Mouse (Mus musculus): ENCODE measurements around the gene Mapk3. TPM values are rescaled to one million over a fixed set of nuclear protein-coding genes. Genes with fewer than 3 reads are reported as not detected.
A peak's percentile ranks its signal among the peaks of the same experiment; 100 is the strongest.

Mapk3 gene
- polyA plus RNA-seq, 3 experiments from 2014 or later, result 15.9 to 20.8 (median 17.2) TPM

DNA sequence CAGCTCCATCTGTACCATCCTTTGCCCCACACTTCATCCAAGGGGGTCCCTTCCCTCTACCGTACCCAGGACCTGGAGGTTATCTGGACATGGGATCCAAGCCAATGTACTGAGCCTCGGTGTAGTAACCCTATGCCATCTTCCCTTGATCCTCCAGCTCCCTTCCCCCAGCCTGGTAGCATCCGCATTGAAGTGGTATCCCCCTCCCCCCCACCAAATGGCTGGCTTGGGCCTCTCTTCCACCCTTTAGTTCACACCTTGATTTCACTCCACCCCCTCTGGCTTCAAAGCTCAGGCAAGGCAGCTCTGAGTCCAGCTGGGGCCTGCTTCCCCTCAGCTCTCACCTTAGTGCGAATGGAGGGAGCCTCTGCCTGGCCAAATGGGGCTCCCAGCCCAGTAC is 25.7 kb downstream of the Mapk3 start:
- no peak for ATAC-seq

DNA sequence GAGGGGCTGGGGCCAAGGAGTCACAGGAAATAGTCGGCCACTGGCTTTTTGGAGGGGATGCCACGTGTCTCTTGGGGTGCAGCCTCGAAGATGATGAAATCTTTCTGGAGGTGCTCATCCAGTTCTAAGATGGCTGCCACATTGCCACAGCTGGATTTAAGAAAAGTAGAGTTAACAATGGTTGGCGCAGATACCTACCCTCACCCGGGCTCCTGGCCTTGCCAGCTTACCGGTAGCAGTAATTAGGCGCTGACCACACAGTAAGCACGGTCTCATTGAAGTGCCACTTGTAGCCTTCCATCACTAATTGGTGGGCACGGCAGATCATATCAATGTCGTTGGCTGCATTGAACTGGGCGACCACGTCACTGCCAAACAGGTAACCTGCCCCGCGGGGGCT is 26.7 kb downstream of the Mapk3 start:
- ATAC-seq, result no peak

DNA sequence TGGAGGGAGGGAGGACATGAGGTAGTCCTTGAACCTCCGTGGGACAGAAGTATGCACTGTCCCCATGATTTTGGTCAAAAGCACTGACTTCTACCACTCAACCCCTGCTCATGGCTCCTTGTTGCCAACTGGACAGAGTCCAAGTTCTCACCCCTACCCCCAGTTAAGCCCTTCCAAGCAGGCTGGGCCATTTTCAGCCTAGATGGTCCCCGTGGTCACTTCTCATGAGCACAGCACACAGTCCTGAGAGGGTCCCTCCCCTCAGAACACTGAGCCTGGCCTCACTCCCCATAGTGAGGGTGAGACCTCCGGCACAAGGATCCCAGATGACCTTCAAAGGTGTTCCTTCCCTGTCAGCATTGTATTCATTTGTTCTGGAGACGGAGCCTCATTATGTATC is 29.7 kb downstream of the Mapk3 start:
- ATAC-seq, result no peak

DNA sequence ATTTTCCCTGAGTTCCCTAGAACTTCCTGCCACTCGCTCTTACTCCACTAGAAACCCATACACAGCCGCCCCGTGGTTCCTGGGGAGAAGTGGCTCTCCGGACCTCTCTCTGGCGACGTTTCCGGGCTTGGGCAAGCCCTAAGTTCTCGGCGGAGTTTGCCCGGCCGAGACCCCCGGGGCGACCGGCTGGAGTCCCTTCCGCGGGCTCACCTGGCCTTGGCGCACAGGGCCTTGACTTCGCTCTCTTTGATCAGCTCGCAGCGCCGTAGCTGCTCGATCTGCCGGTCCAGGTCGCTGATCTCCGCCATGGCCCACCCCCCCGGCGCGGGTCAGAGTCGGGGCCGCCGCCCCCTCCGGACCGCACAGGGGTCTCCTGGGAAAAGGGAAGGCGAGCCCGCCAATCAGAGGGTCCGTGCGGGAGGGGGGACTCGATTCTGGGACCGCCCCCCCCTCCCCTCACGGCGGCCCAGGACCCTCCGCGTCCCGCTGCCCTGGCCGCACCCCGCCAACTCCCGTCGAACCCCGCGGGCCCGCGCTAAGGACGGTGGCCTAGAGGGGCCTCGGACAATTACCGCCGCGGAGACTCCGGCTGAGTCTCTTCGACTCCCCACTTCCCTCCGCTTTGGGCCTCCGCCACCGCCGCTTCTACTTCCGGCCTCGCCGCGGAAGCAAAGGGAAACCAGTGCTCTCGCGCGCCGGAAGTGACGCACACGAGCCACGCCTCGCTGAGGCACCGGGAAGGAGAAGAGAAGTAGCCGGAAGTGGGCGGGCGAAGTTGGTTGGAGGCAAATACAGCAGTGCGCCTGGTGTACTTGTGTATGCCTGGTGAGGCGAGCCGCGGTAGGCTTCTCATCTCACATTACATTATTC is 32.7 kb downstream of the Mapk3 start, which contains the start of gene Ppp4c:
Ppp4c (minus strand) TSS at position 646 of the 870 bp plus-strand sequence.
- ATAC-seq, result peak; percentile 91

DNA sequence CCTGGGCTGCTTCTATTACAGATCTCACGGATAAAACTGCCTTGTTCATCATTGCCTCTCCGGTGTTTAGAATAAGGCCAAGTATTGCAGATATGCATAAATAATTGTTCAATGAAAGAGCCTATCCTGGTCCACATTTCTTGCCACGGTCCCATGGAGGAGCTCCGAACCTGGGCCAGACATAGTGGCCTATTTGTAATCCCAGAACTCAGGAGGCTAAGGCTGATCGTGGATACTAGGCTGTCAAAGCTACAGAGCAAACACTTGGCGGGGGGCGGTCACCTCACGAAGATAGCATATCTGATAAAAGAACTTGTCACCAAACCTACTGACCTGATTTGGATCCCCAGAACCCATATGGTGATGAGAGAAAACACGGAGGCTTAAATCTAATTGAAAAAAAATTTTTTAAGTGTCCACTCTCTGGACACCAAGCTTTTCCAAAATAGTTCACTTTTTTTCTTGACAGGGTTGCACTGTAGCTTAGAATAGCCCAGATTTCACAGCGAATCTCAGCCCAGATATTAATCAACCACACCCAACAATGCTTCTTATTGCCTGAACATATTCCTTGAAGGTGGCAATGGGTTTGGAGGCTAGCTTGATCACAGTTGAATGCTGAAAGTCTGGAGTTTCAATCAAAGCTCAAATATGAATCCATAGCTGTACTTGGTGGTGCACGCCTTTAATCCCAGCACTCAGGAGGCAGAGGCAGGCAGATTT is 33.5 kb downstream of the Mapk3 start:
- ATAC-seq, result no peak

DNA sequence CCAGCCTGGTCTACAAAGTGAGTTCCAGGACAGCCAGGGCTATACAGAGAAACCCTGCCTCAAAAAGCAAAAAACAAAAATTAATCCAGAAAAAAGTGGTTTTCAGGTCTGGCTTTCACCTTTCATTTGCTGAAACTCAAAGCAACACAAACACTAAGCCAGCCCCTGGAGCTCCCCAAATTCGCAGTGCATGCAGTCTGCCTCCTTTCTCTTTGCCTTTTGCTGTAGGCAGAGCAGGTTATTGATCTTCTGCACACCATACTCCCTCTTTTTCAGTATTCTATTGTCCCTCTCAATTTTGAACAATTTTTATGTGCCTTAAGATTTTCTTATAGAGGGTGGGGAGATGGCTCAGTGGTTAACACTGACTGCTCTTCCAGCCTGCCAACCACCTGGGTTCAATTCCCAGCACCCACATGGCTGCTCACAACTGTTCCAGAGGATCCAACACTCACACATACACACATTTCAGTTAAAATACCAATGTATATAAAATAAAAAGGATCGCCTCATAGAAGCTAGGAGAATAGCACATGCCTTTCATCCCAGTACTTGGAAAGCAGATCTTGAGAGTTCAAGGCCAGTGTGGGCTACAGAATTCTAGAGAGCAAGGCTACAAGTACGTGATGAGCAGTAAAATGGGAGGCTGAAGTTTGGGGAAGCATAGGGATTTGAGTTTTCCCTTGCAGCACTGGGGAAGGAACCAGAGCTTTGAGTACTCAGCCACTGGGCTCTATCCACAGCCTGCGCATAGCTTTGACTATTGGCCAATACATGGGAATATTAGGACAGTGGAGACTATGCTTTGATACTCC is 34.3 kb downstream of the Mapk3 start:
- ATAC-seq, result no peak

DNA sequence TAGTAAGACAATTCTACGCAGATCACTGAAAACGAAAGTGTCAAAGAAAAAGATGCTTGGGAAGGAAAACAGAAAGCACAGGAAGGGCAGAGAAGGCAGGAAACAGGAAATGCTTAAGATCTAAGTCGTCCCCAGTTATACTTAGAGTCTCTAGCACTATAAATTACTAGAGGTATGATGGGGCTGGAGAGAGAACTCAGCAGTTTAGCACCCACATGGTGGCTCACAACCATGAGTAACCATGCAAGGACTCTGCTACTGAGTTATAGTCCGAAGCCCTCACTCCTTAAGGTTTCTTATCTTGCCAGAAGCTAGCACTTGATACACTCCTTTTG is 34.8 kb downstream of the Mapk3 start:
- ATAC-seq, result peak; percentile 36

DNA sequence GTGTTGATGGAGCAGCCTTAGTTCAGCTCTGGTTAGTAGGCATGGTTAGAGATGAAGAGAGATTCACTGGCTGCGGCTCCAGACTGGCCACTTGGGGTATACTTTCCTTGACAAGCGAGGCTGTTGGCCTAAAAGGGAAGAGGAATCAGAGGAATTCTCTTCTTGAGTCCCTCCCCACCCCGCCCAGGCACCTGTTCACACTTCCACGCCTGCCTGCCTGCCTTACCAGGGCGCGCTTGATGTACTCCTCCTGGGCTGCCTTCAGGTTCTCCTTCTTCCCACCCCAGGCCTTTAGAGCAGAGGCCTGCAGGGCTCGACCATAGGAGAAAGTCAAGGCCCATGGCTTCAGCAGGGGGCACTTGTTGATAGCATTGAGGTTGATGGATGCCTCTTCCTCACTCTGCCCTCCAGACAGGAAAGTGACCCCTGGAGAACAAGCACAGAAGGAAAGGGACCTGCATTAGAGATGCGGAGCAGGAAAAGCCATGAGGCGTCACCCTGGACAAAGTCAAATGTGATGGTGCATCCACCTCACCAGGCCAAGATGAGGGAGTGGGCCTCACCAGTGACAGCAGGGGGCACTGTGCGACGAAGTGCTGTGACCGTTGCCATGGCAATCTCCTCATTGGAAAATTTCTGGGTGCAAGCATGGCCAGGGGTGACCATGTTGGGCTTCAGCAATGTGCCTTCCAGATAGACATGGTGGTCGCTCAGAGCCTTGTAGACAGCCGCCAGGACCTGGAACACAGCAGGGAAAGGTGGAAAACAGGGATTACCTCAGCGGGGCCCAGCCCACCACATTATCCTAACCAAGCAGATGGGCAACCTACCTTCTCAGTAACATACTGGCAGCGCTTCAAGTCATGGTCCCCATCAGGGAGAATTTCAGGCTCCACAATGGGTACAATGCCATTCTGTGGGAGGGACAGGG is 36.3 kb downstream of the Mapk3 start:
- ATAC-seq, result no peak

DNA sequence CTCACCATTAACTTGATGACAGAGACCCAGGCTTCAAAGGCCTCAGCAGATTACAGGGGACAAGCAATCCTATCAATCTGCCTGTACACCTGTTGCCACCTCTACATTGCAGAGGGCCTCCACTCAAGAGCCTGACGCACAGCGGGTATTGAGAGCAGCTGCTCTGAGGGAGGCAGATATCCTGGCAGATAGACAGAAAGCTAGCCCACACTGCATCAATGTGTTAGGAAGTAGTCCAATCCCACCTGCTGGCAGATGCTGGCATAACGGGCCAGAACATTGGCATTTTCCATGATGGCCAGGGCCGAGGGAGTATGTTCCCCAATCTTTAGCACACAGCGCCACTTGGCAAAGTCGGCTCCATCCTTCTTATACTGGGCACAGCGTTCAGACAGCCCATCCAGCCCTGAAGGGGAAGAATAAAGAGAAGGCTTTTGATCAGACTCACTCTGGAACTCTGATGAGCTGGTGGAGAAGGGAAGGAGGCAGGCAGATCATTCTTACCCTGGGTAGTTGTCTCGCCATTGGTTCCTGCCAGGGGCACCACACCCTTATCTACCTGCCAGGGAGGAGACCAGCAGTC is 37.0 kb downstream of the Mapk3 start:
- no peak for ATAC-seq

DNA sequence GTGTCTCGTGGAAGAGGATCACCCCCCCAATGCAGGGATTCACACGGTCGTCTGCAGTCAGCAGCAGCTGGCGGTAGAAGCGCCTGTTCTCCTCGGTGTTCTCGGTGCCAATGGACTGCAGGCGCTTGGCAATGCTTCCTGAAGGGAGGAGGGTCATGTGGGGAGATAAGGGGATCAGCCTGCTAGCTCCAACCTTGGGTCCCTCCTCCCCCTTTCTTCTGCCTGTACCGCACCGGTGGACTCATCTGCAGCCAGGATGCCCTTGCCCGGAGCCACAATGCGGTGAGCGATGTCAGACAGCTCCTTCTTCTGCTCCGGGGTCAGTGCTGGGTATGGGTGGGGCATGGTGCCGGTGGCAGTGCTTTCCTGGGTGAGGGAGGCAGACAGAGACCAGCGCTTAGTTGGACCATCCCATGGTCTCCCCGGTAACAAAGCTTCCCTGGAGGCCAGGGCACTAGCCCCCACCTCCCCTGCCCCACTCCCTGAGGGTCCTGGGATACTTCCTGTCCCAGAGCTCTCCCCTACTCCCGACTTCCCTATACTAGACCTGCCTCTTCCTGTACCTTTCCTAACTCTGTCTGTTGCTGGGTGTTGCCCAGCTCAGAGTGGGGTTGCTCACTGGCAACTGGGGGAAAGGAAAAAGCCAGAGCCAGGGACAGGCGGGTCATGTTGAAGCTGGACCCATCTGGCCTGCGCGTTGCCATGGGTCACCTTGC is 38.2 kb downstream of the Mapk3 start, which contains the start of gene Fam57b:
Fam57b (plus strand) TSS at position 258 of the 716 bp plus-strand sequence.
- no peak for ATAC-seq

DNA sequence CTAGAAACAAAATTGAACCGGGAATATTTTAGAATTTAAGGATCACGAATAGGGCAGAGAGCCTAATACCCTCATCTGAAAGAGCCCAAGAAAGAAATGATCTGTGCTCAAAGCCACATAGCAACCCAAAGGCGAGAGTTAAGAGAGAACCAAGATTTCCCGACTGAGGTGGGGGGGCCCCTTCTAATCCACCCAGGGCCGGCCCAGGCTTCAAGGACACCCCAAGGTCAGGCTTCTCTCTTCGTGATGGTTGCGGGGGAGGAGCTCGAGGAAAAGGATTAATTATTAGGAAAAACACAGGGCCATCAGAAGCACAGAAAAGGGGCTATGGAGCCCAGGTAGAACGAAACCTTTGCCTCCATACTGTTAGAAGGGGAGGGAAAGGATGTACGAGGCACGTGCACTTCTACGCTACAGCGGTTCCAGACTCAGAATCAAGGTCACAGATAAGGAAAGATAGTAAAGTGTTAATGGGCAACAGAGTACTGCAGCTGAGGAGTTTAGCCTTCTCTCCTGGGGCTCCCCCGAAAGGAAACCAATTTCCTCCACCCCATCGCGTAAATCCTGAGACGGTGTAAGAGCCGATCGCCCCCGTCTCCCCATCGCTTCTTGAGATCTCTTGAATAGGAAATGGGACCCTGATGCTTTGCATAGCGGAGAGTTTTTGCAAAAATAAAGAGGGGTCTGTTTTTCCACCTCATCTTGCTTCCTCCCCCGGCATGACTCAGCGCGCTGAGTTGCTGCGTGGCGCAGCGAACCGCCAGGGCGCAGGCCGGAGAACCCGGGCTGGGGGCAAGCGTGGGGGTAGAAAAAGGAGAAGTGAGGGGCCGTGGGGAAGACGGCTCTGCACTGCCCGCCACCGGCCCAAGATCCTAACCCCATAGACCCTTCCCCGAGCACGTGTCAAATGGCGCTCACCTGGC is 39.0 kb downstream of the Mapk3 start:
- ATAC-seq, result peak; percentile 17

DNA sequence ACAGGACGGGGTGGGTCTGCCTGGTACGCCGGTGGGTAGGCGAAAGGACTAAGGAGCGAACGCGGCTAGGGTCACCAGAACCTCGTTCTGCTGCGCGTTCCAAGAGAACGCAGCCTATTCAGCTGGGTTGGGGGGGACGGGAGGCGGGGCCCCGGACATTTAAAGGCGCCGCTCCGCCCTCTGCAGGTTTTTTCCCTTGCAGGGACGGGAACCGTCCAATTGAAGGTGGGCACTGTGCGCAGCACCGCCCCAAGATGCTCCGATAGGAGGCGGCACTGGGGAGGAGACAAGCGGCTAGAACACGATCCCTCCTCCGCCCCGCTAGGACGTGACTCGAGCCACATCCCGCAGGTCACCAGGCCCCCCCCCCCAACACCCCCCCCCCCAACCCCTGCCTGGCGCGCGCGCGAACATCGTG is 39.7 kb downstream of the Mapk3 start:
- ATAC-seq, result peak; percentile 84

DNA sequence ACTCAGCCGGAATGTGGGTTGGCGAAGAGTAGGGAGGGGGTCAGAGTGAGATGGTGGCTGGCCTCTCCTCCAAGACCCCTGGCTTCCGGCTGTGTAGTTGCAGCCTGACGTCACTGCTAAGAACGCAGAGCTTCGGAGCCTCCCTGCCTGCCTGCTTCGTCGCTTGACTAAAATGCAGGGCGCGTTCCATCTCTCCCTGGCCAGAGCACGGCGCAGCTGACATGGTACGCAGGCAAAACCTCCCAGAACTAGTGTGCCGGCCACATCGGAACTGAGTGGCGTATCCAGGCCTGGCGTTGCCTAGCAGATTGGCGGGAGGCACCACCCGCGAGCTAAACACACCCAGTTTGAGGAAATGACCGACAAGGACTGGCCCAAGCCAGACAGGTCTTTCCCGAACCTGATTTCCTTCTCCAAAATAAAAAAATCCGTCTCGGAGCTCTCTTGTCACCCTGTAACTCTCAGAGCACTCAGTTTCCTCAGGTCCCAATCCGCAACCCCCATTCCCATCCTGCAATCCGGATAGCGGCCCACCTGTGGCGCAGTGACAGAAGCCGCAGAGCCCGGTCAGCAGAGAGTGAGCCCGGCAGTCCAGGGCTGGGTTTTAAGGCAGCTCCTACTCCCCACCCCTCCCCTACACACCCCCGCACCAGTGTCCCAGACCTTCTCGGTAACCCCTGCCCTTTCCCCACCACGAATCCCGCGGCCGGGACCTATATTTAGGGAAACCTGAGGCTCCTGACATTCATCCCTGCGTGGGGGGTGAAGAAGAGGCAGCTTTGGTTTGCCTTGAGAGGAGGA is 40.3 kb downstream of the Mapk3 start:
- peak; percentile 78 for ATAC-seq

DNA sequence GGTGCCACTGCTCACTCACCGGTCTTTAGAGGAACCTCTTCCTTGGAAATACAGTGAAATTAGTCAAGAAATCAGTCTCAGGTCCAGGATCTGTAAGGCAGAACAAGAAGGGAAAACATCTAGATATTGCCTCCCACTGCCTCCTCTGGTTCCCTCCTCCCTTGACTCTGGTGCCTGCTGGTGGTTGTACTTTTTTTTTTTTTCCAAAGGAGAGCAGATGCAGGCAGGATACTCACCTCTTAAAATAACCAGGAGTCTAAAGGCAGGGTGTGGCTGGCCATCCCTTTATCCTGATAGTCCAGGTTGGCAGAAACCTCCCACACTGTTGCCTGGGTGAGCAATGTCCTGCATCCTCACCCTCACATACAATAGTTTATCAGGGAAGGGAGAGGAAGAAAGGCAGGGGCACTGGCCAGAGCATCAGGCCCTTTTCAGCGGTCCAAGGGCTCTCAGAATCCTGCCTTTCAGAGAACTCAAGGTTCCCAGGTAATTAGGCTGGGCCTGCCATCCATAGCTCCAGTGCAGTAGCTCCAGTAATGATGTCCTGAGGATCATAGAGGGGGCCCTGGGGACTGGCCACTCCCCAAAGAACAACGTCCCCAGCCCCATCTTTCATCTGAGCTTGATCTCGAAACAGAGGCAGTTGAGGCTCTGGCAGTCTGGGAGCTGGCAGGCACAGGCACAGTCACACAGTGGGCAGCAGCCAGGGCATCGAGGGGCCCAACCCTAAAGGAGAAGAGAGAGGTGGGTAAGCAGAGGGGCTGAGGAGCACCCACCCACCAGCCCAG is 41.1 kb downstream of the Mapk3 start:
- ATAC-seq, result no peak

DNA sequence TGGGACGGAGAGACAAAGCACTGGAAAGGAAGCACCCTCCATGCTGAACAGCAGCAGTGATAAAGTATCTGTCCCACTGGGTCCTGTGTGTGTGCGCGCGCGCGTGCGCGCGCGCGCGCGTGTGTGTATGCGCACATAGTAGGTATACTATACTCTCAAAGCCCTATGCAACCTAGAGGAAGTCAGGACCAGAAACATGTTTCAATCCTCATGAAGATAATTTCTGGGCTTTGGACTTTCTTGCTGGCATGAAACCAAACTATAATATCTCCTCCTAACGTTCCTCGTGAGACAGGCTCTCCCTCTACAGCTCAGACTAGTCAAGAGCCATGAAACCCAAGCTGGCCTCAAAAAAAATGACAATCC is 41.6 kb downstream of the Mapk3 start:
- ATAC-seq, result no peak

DNA sequence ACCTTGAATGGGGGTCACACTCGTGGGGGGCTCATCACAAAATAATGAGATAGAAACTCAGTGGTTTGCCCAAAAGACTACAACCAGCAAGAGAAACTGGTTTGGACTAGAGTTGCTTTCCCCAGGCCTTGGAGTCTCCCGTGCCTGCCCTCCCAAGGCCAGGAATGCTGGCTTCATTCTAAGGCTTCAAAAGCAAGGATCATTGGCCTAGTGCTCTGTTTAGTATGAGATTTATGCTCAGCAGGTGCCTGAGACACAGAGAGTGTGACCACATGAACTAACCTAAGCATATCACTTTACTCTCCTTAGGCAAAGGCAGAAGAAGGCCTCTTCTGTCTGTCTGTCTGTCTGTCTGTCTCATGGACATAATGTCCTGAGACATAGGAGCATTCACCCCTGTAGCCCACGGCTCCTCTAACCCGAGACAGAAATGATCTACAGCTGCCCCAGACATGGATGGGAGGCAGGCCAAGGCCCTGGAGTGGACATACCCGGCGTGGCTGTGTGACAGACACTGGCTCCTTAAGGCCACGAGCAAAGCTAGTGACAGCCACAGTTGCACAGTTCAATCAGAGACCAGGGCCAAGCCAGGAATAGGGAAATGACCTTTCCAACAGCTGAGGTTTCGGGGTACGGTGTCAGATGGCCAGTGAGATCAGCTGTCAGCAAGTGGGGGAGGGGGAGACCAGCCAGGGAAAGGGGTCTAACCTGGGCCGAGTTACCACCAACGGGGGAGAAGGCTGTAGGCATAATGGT is 42.9 kb downstream of the Mapk3 start:
- ATAC-seq, result no peak

DNA sequence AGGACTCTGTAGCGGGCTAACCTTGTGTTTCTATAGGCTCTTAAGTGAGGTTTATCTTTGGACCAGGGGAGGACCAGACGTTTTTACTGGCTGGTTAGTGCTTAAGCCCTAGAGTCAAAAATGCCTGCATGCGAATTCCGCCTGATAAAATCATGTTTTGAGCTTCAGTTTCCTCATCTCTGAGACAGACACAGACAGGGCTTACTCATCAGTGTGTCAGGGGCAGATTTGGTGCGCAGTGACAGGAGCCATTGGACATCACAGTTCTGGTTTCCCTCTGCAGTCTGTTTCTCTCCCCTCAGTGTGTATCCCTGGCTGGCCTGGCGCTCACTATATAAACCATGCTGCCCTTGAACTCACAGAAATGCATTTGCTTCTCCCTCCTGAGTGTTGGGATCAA is 43.8 kb downstream of the Mapk3 start:
- no peak for ATAC-seq
